Mouse (Mus musculus) layer of hippocampus, adult 18-20 months (tissue): ENCODE measurements at regions not wholly inside any gene's neighbourhood (a gene's known extent, or its start where the extent isn't known, plus 50 kb on each side); places are given as distances from the start of the nearest gene placed in this dataset.
A peak's percentile ranks its signal among the peaks of the same experiment; 100 is the strongest.

Experiments
- DNase-seq, 2 experiments: peaks; one replicate each; pipeline ENCODE4 v3.0.0; 2022; ENCODE audit warnings: low spot score in 2 of 2

GRCm38 (mm10) chr11:114270358-114271072 lies 203.7 kb upstream of the Sdk2 start:
- no peak for DNase-seq

- DNase-seq = no peak
Measured at GRCm38 (mm10) chr11:114261959-114262358, 195.1 kb upstream of the Sdk2 start.

- DNase-seq = no peak
Measured at GRCm38 (mm10) chr11:114258218-114258617, 191.4 kb upstream of the Sdk2 start.

GRCm38 (mm10) chr11:114257756-114258155 lies 190.9 kb upstream of the Sdk2 start:
- no peak for DNase-seq

- DNase-seq = no peak
Measured at GRCm38 (mm10) chr11:114257061-114257460, 190.2 kb upstream of the Sdk2 start.

- DNase-seq = no peak
Measured at GRCm38 (mm10) chr11:114254344-114254743, 187.5 kb upstream of the Sdk2 start.

- no peak for DNase-seq
Measured at GRCm38 (mm10) chr11:114251614-114252013, 184.8 kb upstream of the Sdk2 start.

- DNase-seq = no peak
Measured at GRCm38 (mm10) chr11:114249215-114249614, 182.4 kb upstream of the Sdk2 start.

- DNase-seq = no peak
Measured at GRCm38 (mm10) chr11:114248261-114248898, 181.5 kb upstream of the Sdk2 start.

- DNase-seq = no peak
Measured at GRCm38 (mm10) chr11:114239311-114239803, 172.5 kb upstream of the Sdk2 start.

- no peak for DNase-seq
Measured at GRCm38 (mm10) chr11:114238801-114239200, 172.0 kb upstream of the Sdk2 start.

GRCm38 (mm10) chr11:114238316-114238715 lies 171.5 kb upstream of the Sdk2 start:
- no peak for DNase-seq

GRCm38 (mm10) chr11:114234542-114234910 lies 167.7 kb upstream of the Sdk2 start:
- DNase-seq = no peak

- peak in 1 of 2 experiments; percentile 6 for DNase-seq
Measured at GRCm38 (mm10) chr11:114233636-114234541, 167.0 kb upstream of the Sdk2 start.

- DNase-seq = no peak
Measured at GRCm38 (mm10) chr11:114231841-114232240, 165.0 kb upstream of the Sdk2 start.

- DNase-seq = no peak
Measured at GRCm38 (mm10) chr11:114229763-114230162, 162.9 kb upstream of the Sdk2 start.

GRCm38 (mm10) chr11:114229196-114229595 lies 162.3 kb upstream of the Sdk2 start:
- no peak for DNase-seq

- no peak for DNase-seq
Measured at GRCm38 (mm10) chr11:114226553-114226952, 159.7 kb upstream of the Sdk2 start.

- no peak for DNase-seq
Measured at GRCm38 (mm10) chr11:114224706-114225105, 157.9 kb upstream of the Sdk2 start.

GRCm38 (mm10) chr11:114223061-114223460 lies 156.2 kb upstream of the Sdk2 start:
- no peak for DNase-seq

- no peak for DNase-seq
Measured at GRCm38 (mm10) chr11:114220466-114220865, 153.6 kb upstream of the Sdk2 start.
